Comparison of ENCODE assay signal across 12 mouse cellular contexts in the genomic region with DNA sequence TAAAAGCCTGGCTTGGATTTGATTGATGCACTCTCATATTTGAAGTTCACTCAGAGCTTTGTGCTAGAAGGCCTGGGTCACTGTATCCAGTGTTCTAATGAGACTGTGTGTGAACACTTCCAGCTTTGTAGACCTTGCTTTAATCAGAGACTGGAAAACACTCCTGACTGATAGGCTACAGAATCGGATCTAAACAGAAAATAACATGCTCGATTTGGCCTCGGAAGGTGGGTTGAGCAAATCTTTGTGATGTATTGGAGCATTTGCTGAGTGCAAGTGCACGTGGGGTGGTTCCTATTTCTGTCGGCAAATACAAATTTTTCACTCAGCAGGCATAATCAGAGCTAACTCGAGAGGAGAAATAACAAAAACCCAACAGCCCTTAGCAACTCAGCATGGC.
DNase-seq lines count a peak whose midpoint lies in the region; ATAC-seq and TF ChIP-seq lines count a peak whose summit lies in the region.
"Had no signal": no experiment of that assay in that cellular context is flagged by ENCODE, and none has a peak within 500 bp of the region (broad histone marks: within the 10 kb centered on the region; RNA-seq: fewer than 3 reads in every experiment).

No protein-coding gene starts in this region.

- H3K9ac ChIP-seq in forebrain, postnatal 0 days: no peak overlapping the region
- no peak overlapping the region for H3K9ac ChIP-seq in midbrain, embryonic 12.5 days (replicated peaks)
- no peak overlapping the region for H3K9ac ChIP-seq in heart, adult 2 months (ENCODE audit: low read depth, low read length)

- H3K36me3 ChIP-seq in forebrain, postnatal 0 days (ENCODE audit: insufficient read depth): no peaks in the 10 kb centered on the region
- H3K36me3 ChIP-seq in midbrain, embryonic 12.5 days: no peaks in the 10 kb centered on the region
- H3K36me3 ChIP-seq in heart, adult 2 months (ENCODE audit: control insufficient read depth, insufficient read depth, low read length): no peaks in the 10 kb centered on the region
- H3K36me3 ChIP-seq: heart, embryonic 10.5 days had no signal

- ATAC-seq in forebrain, postnatal 0 days: peak; percentile 51
- peak; percentile 85 for ATAC-seq in midbrain, embryonic 12.5 days (ENCODE audit: low FRiP score, low read depth)
- ATAC-seq: lung, postnatal 0 days; Patski had no signal

- H3K79me2 ChIP-seq in heart, adult 2 months (replicated peaks; ENCODE audit: control insufficient read depth, insufficient read depth, low read length): no peaks in the 10 kb centered on the region

- no peak for TF ChIP-seq POLR2A in heart, adult 2 months (IDR thresholded peaks at IDR 0.05; ENCODE audit: insufficient read depth, low read depth, low read length)

- no peak overlapping the region for H3K27ac ChIP-seq in forebrain, postnatal 0 days (ENCODE audit: low read depth, low read length)
- H3K27ac ChIP-seq in midbrain, embryonic 12.5 days (replicated peaks): peak overlapping the region; percentile 60
- no peak overlapping the region for H3K27ac ChIP-seq in heart, adult 2 months
- H3K27ac ChIP-seq: heart, embryonic 10.5 days; kidney, postnatal 0 days had no signal

- no peak overlapping the region for H3K4me3 ChIP-seq in forebrain, postnatal 0 days (ENCODE audit: low read depth, low read length)
- H3K4me3 ChIP-seq in midbrain, embryonic 12.5 days: peak overlapping the region; percentile 3; the same call in 1 of the 2 replicates
- no peak overlapping the region for H3K4me3 ChIP-seq in heart, adult 2 months
- H3K4me3 ChIP-seq: heart, embryonic 10.5 days had no signal

- no peak for TF ChIP-seq CTCF in forebrain, postnatal 0 days (IDR thresholded peaks at IDR 0.05; ENCODE audit: low read depth)
- no peak for TF ChIP-seq CTCF in heart, adult 2 months (IDR thresholded peaks at IDR 0.05)

- 4% methylated on average over 6 of the region's 6 CpGs for WGBS in forebrain, postnatal 0 days
- WGBS in midbrain, embryonic 12.5 days: 24% methylated on average over 6 of the region's 6 CpGs
- WGBS in heart, adult 2 months: 58% methylated on average over 6 of the region's 6 CpGs

- intact Hi-C loops in heart, adult 2 months (cut with DNase I): no loop called here

- peak overlapping the region; percentile 39 for H3K4me2 ChIP-seq in forebrain, postnatal 0 days (ENCODE audit: low read depth)
- peak overlapping the region; percentile 21 for H3K4me2 ChIP-seq in midbrain, embryonic 12.5 days (replicated peaks)

- H3K27me3 ChIP-seq in forebrain, postnatal 0 days (ENCODE audit: insufficient read depth, low read length): no peaks in the 10 kb centered on the region
- H3K27me3 ChIP-seq in midbrain, embryonic 12.5 days: no peaks in the 10 kb centered on the region
- H3K27me3 ChIP-seq in heart, adult 2 months (ENCODE audit: control insufficient read depth, insufficient read depth, low read length): no peaks in the 10 kb centered on the region

- H3K9me3 ChIP-seq in forebrain, postnatal 0 days (ENCODE audit: low read length): no peaks in the 10 kb centered on the region
- no peaks in the 10 kb centered on the region for H3K9me3 ChIP-seq in midbrain, embryonic 12.5 days
- H3K9me3 ChIP-seq: heart, embryonic 10.5 days had no signal

- peaks cover 6% of the 10 kb centered on the region; the same call in 1 of the 2 replicates for H3K4me1 ChIP-seq in forebrain, postnatal 0 days (ENCODE audit: insufficient read depth)
- peaks cover 7% of the 10 kb centered on the region for H3K4me1 ChIP-seq in midbrain, embryonic 12.5 days
- no peaks in the 10 kb centered on the region for H3K4me1 ChIP-seq in heart, adult 2 months (ENCODE audit: control insufficient read depth, insufficient read depth, low read length)
- H3K4me1 ChIP-seq: heart, embryonic 10.5 days had no signal

- DNase-seq in retina, embryonic 14.5 days (ENCODE audit: low spot score): peak; percentile 51
- no peak for DNase-seq in retina, postnatal 1 day
- peak; percentile 38 for DNase-seq in forebrain, postnatal 0 days
- DNase-seq in cerebellum, adult 9-11 months: no peak
- DNase-seq in gastrocnemius, postnatal 10 days: no peak
- no peak for DNase-seq in heart, adult 2 months
- DNase-seq: adrenal gland, adult 2 months had no signal

- no peak for TF ChIP-seq EP300 in heart, adult 2 months (IDR thresholded peaks at IDR 0.05; ENCODE audit: insufficient read depth, low read depth, low read length)

Comparison
In these comparisons a context has a peak if more than half of its experiments do, and no peak if none do; other contexts are left out.
1. DNase-seq: peak in retina, embryonic 14.5 days (single experiment) and forebrain, postnatal 0 days (single experiment); none in retina, postnatal 1 day (single experiment), cerebellum, adult 9-11 months (single experiment), gastrocnemius, postnatal 10 days (single experiment) and heart, adult 2 months (0 of 2).